Mouse (Mus musculus): Measurements from ENCODE around the gene Slc27a1.

Gene Slc27a1

GRCm38 (mm10) chr8:71554001-71554400 is 14.7 kb upstream of the Slc27a1 start:
- CTCF ChIA-PET, result no interaction called here

- CTCF ChIA-PET, result no interaction called here
Observed at GRCm38 (mm10) chr8:71554644-71555043, 14.0 kb upstream of the Slc27a1 start.

- CTCF ChIA-PET, result interaction anchor here (0.6 to 1.0 kb wide), 2 partner anchors 119 to 143 kb away, joined by 3 to 24 read pairs; partner anchors contain the start of gene B3gnt3
Observed at GRCm38 (mm10) chr8:71558071-71558957, 10.4 kb upstream of the Slc27a1 start, which contains the start of gene Tmem221. Gene Tmem221 (minus strand): TSS chr8:71558871.

GRCm38 (mm10) chr8:71558958-71559690 is 9.6 kb upstream of the Slc27a1 start:
- CTCF ChIA-PET, result interaction anchor here (0.6 to 1.0 kb wide), 4 partner anchors 28 to 120 kb away, joined by 3 to 4 read pairs (median 3); no protein-coding TSS in a partner anchor

- CTCF ChIA-PET, result interaction anchor here (0.7 kb wide), 1 partner anchor 27 kb away, joined by 4 read pairs; no protein-coding TSS in a partner anchor
Observed at GRCm38 (mm10) chr8:71560071-71560470, 8.6 kb upstream of the Slc27a1 start.

GRCm38 (mm10) chr8:71560765-71561164 is 7.9 kb upstream of the Slc27a1 start:
- CTCF ChIA-PET, result interaction anchor here (1.2 kb wide), 1 partner anchor 69 kb away, joined by 4 read pairs; no protein-coding TSS in a partner anchor

- CTCF ChIA-PET, result interaction anchor here (0.6 to 1.6 kb wide), 3 partner anchors 16 to 99 kb away, joined by 3 to 4 read pairs (median 4); no protein-coding TSS in a partner anchor
Observed at GRCm38 (mm10) chr8:71561401-71561800, 7.3 kb upstream of the Slc27a1 start.

- CTCF ChIA-PET, result interaction anchor here (0.7 to 1.6 kb wide), 5 partner anchors 22 to 98 kb away, joined by 3 to 5 read pairs (median 4); no protein-coding TSS in a partner anchor
Observed at GRCm38 (mm10) chr8:71562751-71563150, 5.9 kb upstream of the Slc27a1 start.

- CTCF ChIA-PET, result interaction anchor here (0.6 kb wide), 1 partner anchor 71 kb away, joined by 4 read pairs; no protein-coding TSS in a partner anchor
Observed at GRCm38 (mm10) chr8:71563992-71564391, 4.7 kb upstream of the Slc27a1 start.

GRCm38 (mm10) chr8:71566501-71566900 is 2.2 kb upstream of the Slc27a1 start, which contains the start of gene Nxnl1:
Gene Nxnl1 (minus strand): TSS chr8:71566601.
- CTCF ChIA-PET, result no interaction called here

- CTCF ChIA-PET, result interaction anchor here (0.6 kb wide), 1 partner anchor 19 kb away, joined by 4 read pairs; no protein-coding TSS in a partner anchor
Observed at GRCm38 (mm10) chr8:71567587-71567986, 1.1 kb upstream of the Slc27a1 start.

GRCm38 (mm10) chr8:71568941-71569340 is 259 bp downstream of the Slc27a1 start:
- CTCF ChIA-PET, result interaction anchor here (0.6 to 1.6 kb wide), 3 partner anchors 22 to 85 kb away, joined by 3 to 6 read pairs (median 6); no protein-coding TSS in a partner anchor

- CTCF ChIA-PET, result interaction anchor here (0.6 to 1.6 kb wide), 3 partner anchors 21 to 619 kb away, joined by 3 to 6 read pairs (median 4); no protein-coding TSS in a partner anchor
Observed at GRCm38 (mm10) chr8:71569366-71570290, 946 bp downstream of the Slc27a1 start.

GRCm38 (mm10) chr8:71570291-71570954 is 1.7 kb downstream of the Slc27a1 start:
- CTCF ChIA-PET, result no interaction called here

GRCm38 (mm10) chr8:71572077-71572476 is 3.4 kb downstream of the Slc27a1 start:
- CTCF ChIA-PET, result interaction anchor here (0.8 kb wide), 1 partner anchor 705 kb away, joined by 3 read pairs; no protein-coding TSS in a partner anchor

GRCm38 (mm10) chr8:71572847-71573633 is 4.4 kb downstream of the Slc27a1 start:
- CTCF ChIA-PET, result no interaction called here

- CTCF ChIA-PET, result interaction anchor here (1.0 kb wide), 1 partner anchor 9 kb away, joined by 3 read pairs; no protein-coding TSS in a partner anchor
Observed at GRCm38 (mm10) chr8:71574426-71574825, 5.7 kb downstream of the Slc27a1 start.

- CTCF ChIA-PET, result interaction anchor here (1.0 kb wide), 1 partner anchor 10 kb away, joined by 3 read pairs; no protein-coding TSS in a partner anchor
Observed at GRCm38 (mm10) chr8:71575020-71575419, 6.3 kb downstream of the Slc27a1 start.
